Mouse (Mus musculus) testis, adult 2 months (tissue): ENCODE data around the gene Gyg.

Experiments used
- CTCF ChIP-seq: fragments of 200-500 bp; IDR thresholded peaks from 2 replicates; pipeline ENCODE4 v1.5.1; 2012; ENCODE audit warnings: low read depth, mild to moderate bottlenecking, inconsistent platforms, low read length, moderate library complexity; ENCODE audit not compliant: control insufficient read depth, insufficient read depth, insufficient replicate concordance
- POLR2A ChIP-seq: fragments of 200-500 bp; IDR thresholded peaks from 2 replicates; pipeline ENCODE4 v1.6.1; 2012; ENCODE audit warnings: low read depth, mild to moderate bottlenecking, inconsistent platforms, low read length, moderate library complexity; ENCODE audit not compliant: control insufficient read depth

DNA sequence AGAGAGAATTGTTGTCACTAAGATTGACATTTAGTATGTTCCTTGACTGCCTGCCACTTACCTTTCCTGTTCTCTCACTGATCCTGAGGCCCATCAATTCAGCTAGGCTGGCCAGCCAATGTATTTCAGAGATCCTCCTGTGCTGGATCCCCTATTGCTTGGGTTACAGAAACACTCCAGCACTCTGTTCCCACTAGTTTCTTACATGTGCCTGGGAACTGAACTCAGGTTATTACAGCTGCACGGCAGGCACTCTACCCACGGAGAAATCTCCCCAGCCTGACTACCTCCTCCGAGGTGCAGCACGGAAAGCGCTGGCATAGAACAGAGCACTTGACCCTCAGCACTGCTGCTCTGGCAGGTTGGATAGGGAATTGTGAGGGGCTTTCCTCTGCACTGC is 7.5 kb downstream of the Gyg start:
- TF ChIP-seq POLR2A = no peak
- TF ChIP-seq CTCF = no peak
